Mouse (Mus musculus): Measurements from ENCODE around the gene Cpt1b. TPM values are rescaled to one million over a fixed set of nuclear protein-coding genes. Genes with fewer than 3 reads are reported as not detected.

Cpt1b gene
- 1.7 and 5.0 TPM in 2 replicates for polyA plus RNA-seq (2012; rRNA removed)

GRCm38 (mm10) chr15:89425711-89426121 lies at the start of gene Cpt1b:
Gene Cpt1b, minus strand, starts transcription at chr15:89425863.

GRCm38 (mm10) chr15:89453865-89454478 lies 28.3 kb upstream of the Cpt1b start, which contains the start of gene Mapk8ip2:
Gene Mapk8ip2, plus strand, starts transcription at chr15:89453913.

GRCm38 (mm10) chr15:89429352-89430221 lies 3.9 kb upstream of the Cpt1b start, which contains the start of the genes C730034F03Rik, Gm44502 and Chkb:
Gene C730034F03Rik, plus strand, starts transcription at chr15:89429589.
Gene Gm44502, minus strand, starts transcription at chr15:89429696.
Gene Chkb, minus strand, starts transcription at chr15:89429908.

GRCm38 (mm10) chr15:89410118-89410517 lies 15.5 kb downstream of the Cpt1b start, which contains the start of gene Syce3:
Gene Syce3, minus strand, starts transcription at chr15:89410503.

GRCm38 (mm10) chr15:89384617-89385016 lies 41.0 kb downstream of the Cpt1b start, which contains the start of gene Klhdc7b:
Gene Klhdc7b, plus strand, starts transcription at chr15:89384917.

GRCm38 (mm10) chr15:89378831-89379401 lies 46.7 kb downstream of the Cpt1b start, which contains the start of gene Odf3b:
Gene Odf3b, minus strand, starts transcription at chr15:89379282.

GRCm38 (mm10) chr15:89376957-89377356 lies 48.7 kb downstream of the Cpt1b start, which contains the start of gene Tymp:
Gene Tymp, minus strand, starts transcription at chr15:89377039.

GRCm38 (mm10) chr15:89373762-89374248 lies 51.9 kb downstream of the Cpt1b start, which contains the start of gene Sco2:
Gene Sco2, minus strand, starts transcription at chr15:89373846.

Other genes starting within 250 kb of the Cpt1b start
- gene Plxnb2, start 245.1 kb downstream of the Cpt1b start, polyA plus RNA-seq (2012; rRNA removed), result 272 and 308 TPM in 2 replicates
- gene Dennd6b, start 229.4 kb downstream of the Cpt1b start, polyA plus RNA-seq (2012; rRNA removed), result 9.6 and 9.7 TPM in 2 replicates
- 113 and 257 TPM in 2 replicates for gene Ppp6r2, start 214.3 kb downstream of the Cpt1b start, polyA plus RNA-seq (2012; rRNA removed)
- 100 and 115 TPM in 2 replicates for gene Sbf1, start 110.6 kb downstream of the Cpt1b start, polyA plus RNA-seq (2012; rRNA removed)
- 4.1 and 5.8 TPM in 2 replicates for gene Adm2, start 103.1 kb downstream of the Cpt1b start, polyA plus RNA-seq (2012; rRNA removed)
- gene Miox, start 91.5 kb downstream of the Cpt1b start, polyA plus RNA-seq (2012; rRNA removed), result 1.2 TPM in 1 of 2 replicates, not detected in the other
- gene Lmf2, start 70.2 kb downstream of the Cpt1b start, polyA plus RNA-seq (2012; rRNA removed), result 17.5 and 19.8 TPM in 2 replicates
- 88.6 and 103 TPM in 2 replicates for gene Ncaph2, start 70.1 kb downstream of the Cpt1b start, polyA plus RNA-seq (2012; rRNA removed)
- 22.5 and 28.4 TPM in 2 replicates for gene Sco2, start 52.0 kb downstream of the Cpt1b start, polyA plus RNA-seq (2012; rRNA removed)
- gene Tymp, start 48.8 kb downstream of the Cpt1b start, polyA plus RNA-seq (2012; rRNA removed), result 2.5 and 6.6 TPM in 2 replicates
- 3.9 and 4.4 TPM in 2 replicates for gene Odf3b, start 46.6 kb downstream of the Cpt1b start, polyA plus RNA-seq (2012; rRNA removed)
- not detected in 2 replicates for gene Klhdc7b, start 40.9 kb downstream of the Cpt1b start, polyA plus RNA-seq (2012; rRNA removed)
- gene Syce3, start 15.4 kb downstream of the Cpt1b start, polyA plus RNA-seq (2012; rRNA removed), result not detected in 2 replicates
- 0.14 and 0.23 TPM in 2 replicates for gene C730034F03Rik, start 3.7 kb upstream of the Cpt1b start, polyA plus RNA-seq (2012; rRNA removed)
- gene Gm44502, start 3.8 kb upstream of the Cpt1b start, polyA plus RNA-seq (2012; rRNA removed), result 0.27 and 1.8 TPM in 2 replicates
- 38.2 and 43.2 TPM in 2 replicates for gene Chkb, start 4.0 kb upstream of the Cpt1b start, polyA plus RNA-seq (2012; rRNA removed)
- 0.69 and 0.73 TPM in 2 replicates for gene Mapk8ip2, start 28.1 kb upstream of the Cpt1b start, polyA plus RNA-seq (2012; rRNA removed)
- gene Arsa, start 51.6 kb upstream of the Cpt1b start, polyA plus RNA-seq (2012; rRNA removed), result 15.1 and 20.1 TPM in 2 replicates
- gene Shank3, start 73.8 kb upstream of the Cpt1b start, polyA plus RNA-seq (2012; rRNA removed), result 7.6 and 8.7 TPM in 2 replicates
- gene Acr, start 142.5 kb upstream of the Cpt1b start, polyA plus RNA-seq (2012; rRNA removed), result 0.04 and 0.43 TPM in 2 replicates
- gene Rabl2, start 166.1 kb upstream of the Cpt1b start, polyA plus RNA-seq (2012; rRNA removed), result 1.8 and 3.4 TPM in 2 replicates